Mouse (Mus musculus) stomach, postnatal 0 days (tissue): ENCODE measurements around the gene Hnrnph3. TPM values are rescaled to one million over a fixed set of nuclear protein-coding genes. Genes with fewer than 3 reads are reported as not detected.

ENCODE experiments used
- ATAC-seq: fragments of 200-750 bp; cut with Nextera tagmentation; 2 replicates; pipeline ENCODE4 v1.8.0; 2017; ENCODE audit not compliant: low FRiP score, low TSS enrichment
- DNase-seq: peaks from one replicate; pipeline ENCODE4 v3.0.0-alpha.2; 2016; ENCODE audit warnings: low spot score
- H3K27ac ChIP-seq: fragments of 300-500 bp; sonication (generic); replicated peaks from 2 replicates; pipeline ENCODE4 v1.5.1; 2014; ENCODE audit warnings: mild to moderate bottlenecking, control low read depth
- H3K27me3 ChIP-seq: fragments of 300-500 bp; sonication (generic); 2 replicates; pipeline ENCODE4 v1.6.1; 2014; ENCODE audit warnings: low read length; ENCODE audit not compliant: control insufficient read depth, insufficient read depth
- H3K36me3 ChIP-seq: fragments of 300-500 bp; sonication (generic); 2 replicates; pipeline ENCODE4 v1.6.1; 2014; ENCODE audit warnings: low read length, mixed read lengths; ENCODE audit not compliant: control insufficient read depth, insufficient read depth
- H3K4me1 ChIP-seq: fragments of 300-500 bp; sonication (generic); replicated peaks from 2 replicates; pipeline ENCODE4 v1.6.1; 2014; ENCODE audit warnings: antibody characterized with exemption; ENCODE audit not compliant: control insufficient read depth, insufficient read depth
- H3K4me2 ChIP-seq: fragments of 300-500 bp; sonication (generic); replicated peaks from 2 replicates; pipeline ENCODE4 v1.6.1; 2014; ENCODE audit warnings: low read depth, mild to moderate bottlenecking, control low read depth, moderate library complexity
- H3K4me3 ChIP-seq: fragments of 300-500 bp; sonication (generic); 2 replicates; pipeline ENCODE4 v1.5.1; 2014; ENCODE audit warnings: low read depth, low read length, control low read depth
- H3K9ac ChIP-seq: fragments of 300-500 bp; sonication (generic); 2 replicates; pipeline ENCODE4 v1.6.1; 2014; ENCODE audit warnings: mild to moderate bottlenecking, low read length, control low read depth, mixed read lengths
- H3K9me3 ChIP-seq: fragments of 300-500 bp; sonication (generic); 2 replicates; pipeline ENCODE4 v1.6.1; 2016; ENCODE audit warnings: low read length; ENCODE audit not compliant: control insufficient read depth
- CTCF ChIP-seq: IDR thresholded peaks from 2 replicates; pipeline ENCODE4 v1.5.1; 2016; ENCODE audit warnings: antibody characterized with exemption, low read depth, mild to moderate bottlenecking, moderate library complexity
- EP300 ChIP-seq: optimal IDR thresholded peaks from 2 replicates; pipeline ENCODE3; 2016; ENCODE audit warnings: antibody characterized with exemption
- WGBS: fragments of 180-500 bp; shearing (Covaris S2); extraction: QIAGEN DNeasy Blood & Tissue Kit; methylation state at CpG from one replicate; pipeline ENCODE4 v1.1.7; 2014; 5-methylcytosine and 5-hydroxymethylcytosine counted together
- polyA plus RNA-seq: library from polyadenylated mRNA; unstranded; fragments of >200 nt; fragmentation: Nextera tagmentation; extraction: Ambion mirVana; gene quantifications from 2 replicates; pipeline ENCODE4 v1.2.1, GENCODE M21; 2015

Hnrnph3 gene
- polyA plus RNA-seq, 1 experiment from 2014 or later = 24.9 TPM

- Histone ChIP-seq H3K4me1 (no peaks in the 10 kb centered on the region), H3K9ac (no peak overlapping the region), H3K27ac (no peak overlapping the region), H3K4me2 (no peak overlapping the region), H3K27me3 (no peaks in the 10 kb centered on the region), H3K9me3 (no peaks in the 10 kb centered on the region), H3K4me3 (no peak overlapping the region), H3K36me3 (peaks cover 45% of the 10 kb centered on the region)
- WGBS = 75% methylated on average over 7 of the region's 9 CpGs
- ATAC-seq (0 out of 2 replicates have a peak, but pooled peaks have one; percentile 51), DNase-seq (peak; percentile 40)
- TF ChIP-seq EP300 (no peak), CTCF (no peak)
Observed at GRCm38 (mm10) chr10:62993991-62994390, 30.0 kb downstream of the Hnrnph3 start.

- no peaks in the 10 kb centered on the region for H3K4me1 ChIP-seq
- ATAC-seq (no peak), DNase-seq (no peak)
- no peak overlapping the region for H3K4me3 ChIP-seq
- peaks cover 30% of the 10 kb centered on the region for H3K36me3 ChIP-seq
- H3K4me2 ChIP-seq = no peak overlapping the region
- H3K27ac ChIP-seq = no peak overlapping the region
- no peaks in the 10 kb centered on the region for H3K9me3 ChIP-seq
- no peak overlapping the region for H3K9ac ChIP-seq
- no peak for TF ChIP-seq CTCF
- no peak for TF ChIP-seq EP300
- 94% methylated on average over 15 of the region's 15 CpGs for WGBS
- H3K27me3 ChIP-seq = no peaks in the 10 kb centered on the region
Observed at GRCm38 (mm10) chr10:62990636-62991035, 33.4 kb downstream of the Hnrnph3 start.

GRCm38 (mm10) chr10:62987341-62987740 lies 36.7 kb downstream of the Hnrnph3 start:
- Histone ChIP-seq H3K4me3 (no peak overlapping the region), H3K9ac (no peak overlapping the region), H3K4me2 (no peak overlapping the region), H3K36me3 (peaks cover 21% of the 10 kb centered on the region), H3K27ac (no peak overlapping the region), H3K9me3 (no peaks in the 10 kb centered on the region), H3K27me3 (no peaks in the 10 kb centered on the region), H3K4me1 (no peaks in the 10 kb centered on the region)
- ATAC-seq = no peak
- peak; percentile 33 for DNase-seq
- 26% methylated on average over 3 of the region's 3 CpGs for WGBS
- TF ChIP-seq CTCF (peak; percentile 70), EP300 (no peak)

- 81% methylated on average over 6 of the region's 6 CpGs for WGBS
- Histone ChIP-seq H3K9me3 (no peaks in the 10 kb centered on the region), H3K9ac (no peak overlapping the region), H3K27ac (no peak overlapping the region), H3K4me3 (no peak overlapping the region), H3K4me1 (0 out of 2 replicates have a peak, but pooled peaks cover 2% of the 10 kb centered on the region), H3K36me3 (peaks cover 6% of the 10 kb centered on the region; the same call in 1 of the 2 replicates), H3K27me3 (no peaks in the 10 kb centered on the region), H3K4me2 (no peak overlapping the region)
- ATAC-seq = no peak; the same call in 1 of the 2 replicates
- TF ChIP-seq EP300 (no peak), CTCF (no peak)
- DNase-seq = no peak
Observed at GRCm38 (mm10) chr10:62984495-62984894, 39.5 kb downstream of the Hnrnph3 start.

- 93% methylated on average over 11 of the region's 11 CpGs for WGBS
Observed at GRCm38 (mm10) chr10:62984072-62984471, 39.9 kb downstream of the Hnrnph3 start.

More at GRCm38 (mm10) chr10:62984072-62984471, 39.9 kb downstream of the Hnrnph3 start:
- Histone ChIP-seq H3K9me3 (no peaks in the 10 kb centered on the region), H3K4me1 (0 out of 2 replicates have a peak, but pooled peaks cover 2% of the 10 kb centered on the region), H3K9ac (no peak overlapping the region), H3K4me3 (no peak overlapping the region), H3K27ac (no peak overlapping the region), H3K27me3 (no peaks in the 10 kb centered on the region), H3K36me3 (peaks cover 4% of the 10 kb centered on the region; the same call in 1 of the 2 replicates), H3K4me2 (no peak overlapping the region)
- DNase-seq = no peak
- ATAC-seq = no peak
- TF ChIP-seq EP300 (no peak), CTCF (no peak)
